Mouse (Mus musculus): Measurements from ENCODE around the gene Dclk1. TPM values are rescaled to one million over a fixed set of nuclear protein-coding genes. Genes with fewer than 3 reads are reported as not detected.

The Dclk1 gene
- total RNA-seq, 1 experiment from 2014 or later = not detected

DNA sequence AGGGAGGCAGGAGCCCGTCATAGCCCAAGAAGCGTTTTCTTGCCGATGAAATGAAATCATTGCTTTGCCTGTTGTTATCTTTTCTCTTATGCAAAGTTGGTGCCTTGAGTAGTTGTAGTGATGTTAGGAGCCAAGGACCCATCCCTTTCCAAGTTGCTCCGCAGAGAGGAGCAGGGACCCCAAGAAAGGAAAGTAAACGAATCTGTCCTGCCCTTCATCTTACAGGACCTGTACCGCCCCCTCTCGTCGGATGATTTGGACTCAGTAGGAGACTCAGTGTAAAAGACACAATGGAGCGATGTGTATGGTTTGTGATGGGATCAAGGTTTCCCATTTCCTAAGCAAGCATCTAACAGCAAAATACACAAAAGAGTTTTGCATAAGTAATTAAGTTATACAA is 224.2 kb downstream of the Dclk1 start:
- no peak for ATAC-seq (replicated peaks; ENCODE audit: insufficient number of reproducible peaks, low FRiP score, low TSS enrichment, poor library complexity, severe bottlenecking)

DNA sequence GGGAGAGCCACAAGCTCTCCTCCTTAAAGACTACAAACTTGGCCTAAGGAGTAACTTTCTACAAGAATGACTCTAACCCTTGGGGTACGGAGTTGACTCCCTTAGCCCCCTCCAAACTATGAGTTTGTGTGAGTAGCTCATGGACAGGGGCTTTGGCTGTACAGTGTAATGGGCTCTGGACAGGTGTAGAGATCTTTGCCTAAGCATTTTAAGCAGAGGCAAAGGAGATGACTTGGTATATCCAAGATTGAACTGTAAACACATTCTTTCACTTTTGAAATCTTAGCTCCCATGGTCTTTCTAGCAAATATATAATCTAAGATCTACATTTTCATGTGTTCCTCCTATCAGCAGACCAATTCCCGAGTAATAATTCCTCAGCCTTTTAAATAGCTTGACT is 229.9 kb downstream of the Dclk1 start, which contains the start of gene Gm21954:
Gm21954 (minus strand) TSS at position 101 of the 400 bp plus-strand sequence.
- no peak for ATAC-seq (replicated peaks; ENCODE audit: insufficient number of reproducible peaks, low FRiP score, low TSS enrichment, poor library complexity, severe bottlenecking)

DNA sequence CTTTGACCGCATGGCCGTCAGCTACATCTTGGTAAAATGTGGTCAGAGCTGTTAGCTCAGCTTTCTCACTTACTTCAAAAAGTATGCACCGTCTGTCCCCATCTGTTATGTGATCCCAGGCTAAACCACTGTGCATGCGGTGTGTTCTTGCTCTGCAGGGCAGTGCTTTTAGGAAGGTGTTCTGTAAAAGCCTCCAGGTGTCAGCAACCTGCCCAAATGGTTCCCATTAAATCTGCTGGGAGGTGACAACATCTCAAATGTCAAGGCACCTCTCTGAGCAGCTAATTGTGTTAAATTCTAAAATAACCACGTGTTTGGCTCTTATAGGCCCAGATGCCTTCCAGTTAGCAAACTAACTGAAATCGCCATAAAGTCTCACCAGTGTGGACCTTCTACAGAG is 231.0 kb downstream of the Dclk1 start:
- ATAC-seq (replicated peaks; ENCODE audit: insufficient number of reproducible peaks, low FRiP score, low TSS enrichment, poor library complexity, severe bottlenecking) = no peak

DNA sequence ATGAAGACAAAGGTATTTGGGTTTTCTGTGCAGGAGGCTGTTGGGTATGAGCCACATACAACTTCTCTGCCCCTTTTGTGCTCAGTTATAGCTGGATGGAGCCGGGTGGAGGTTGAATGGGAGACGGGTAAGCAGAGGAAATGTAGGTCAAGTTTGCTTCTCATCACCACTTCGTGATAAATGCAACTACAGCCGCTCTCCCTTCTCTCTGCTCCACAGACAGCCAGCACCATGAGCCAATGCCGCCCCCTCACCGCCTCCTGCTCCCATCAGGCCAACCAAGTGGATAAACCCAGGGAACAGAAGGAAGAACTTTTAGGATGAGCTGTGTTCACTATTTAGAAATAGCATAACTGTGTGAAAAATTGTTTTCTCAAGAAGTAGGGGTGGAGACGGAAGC is 234.5 kb downstream of the Dclk1 start:
- no peak for ATAC-seq (replicated peaks; ENCODE audit: insufficient number of reproducible peaks, low FRiP score, low TSS enrichment, poor library complexity, severe bottlenecking)

DNA sequence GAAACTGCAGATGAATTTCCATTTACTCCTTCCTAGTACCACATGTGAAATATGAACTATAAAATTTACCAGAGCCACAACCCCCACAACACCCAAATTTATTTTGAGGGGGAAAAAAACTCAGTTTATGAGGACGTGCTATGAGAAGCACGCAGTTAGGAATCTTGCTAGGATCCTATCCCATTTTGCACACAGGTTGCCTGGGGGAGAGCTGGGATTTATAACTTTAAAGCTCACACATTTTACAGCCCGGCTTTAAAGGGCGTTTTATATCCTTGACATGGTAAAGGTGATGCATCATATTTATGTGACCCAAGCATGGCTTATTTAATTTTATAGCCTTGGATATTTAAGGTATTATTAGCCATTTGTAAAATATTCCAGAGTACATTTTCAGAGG is 237.1 kb downstream of the Dclk1 start:
- ATAC-seq (replicated peaks; ENCODE audit: insufficient number of reproducible peaks, low FRiP score, low TSS enrichment, poor library complexity, severe bottlenecking) = no peak

DNA sequence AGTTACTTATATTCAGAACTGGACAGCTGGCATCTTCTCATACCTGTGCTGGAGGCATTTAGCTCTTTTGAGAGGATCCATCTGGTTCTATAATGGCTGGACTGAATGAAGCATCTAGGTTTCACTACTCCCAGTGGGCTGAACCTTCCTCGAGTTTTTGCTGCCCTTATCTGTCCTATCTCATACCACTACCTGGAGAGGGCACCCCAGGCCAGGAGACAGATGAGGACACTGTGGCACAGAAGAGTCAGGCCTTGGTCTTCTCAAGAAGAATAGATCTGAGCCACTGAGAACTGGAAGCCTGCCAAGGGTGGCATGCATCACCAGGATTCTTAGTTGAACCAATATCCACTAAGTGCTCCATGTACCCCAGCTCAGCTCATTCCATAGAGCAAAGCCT is 239.0 kb downstream of the Dclk1 start:
- ATAC-seq (replicated peaks; ENCODE audit: insufficient number of reproducible peaks, low FRiP score, low TSS enrichment, poor library complexity, severe bottlenecking) = no peak

DNA sequence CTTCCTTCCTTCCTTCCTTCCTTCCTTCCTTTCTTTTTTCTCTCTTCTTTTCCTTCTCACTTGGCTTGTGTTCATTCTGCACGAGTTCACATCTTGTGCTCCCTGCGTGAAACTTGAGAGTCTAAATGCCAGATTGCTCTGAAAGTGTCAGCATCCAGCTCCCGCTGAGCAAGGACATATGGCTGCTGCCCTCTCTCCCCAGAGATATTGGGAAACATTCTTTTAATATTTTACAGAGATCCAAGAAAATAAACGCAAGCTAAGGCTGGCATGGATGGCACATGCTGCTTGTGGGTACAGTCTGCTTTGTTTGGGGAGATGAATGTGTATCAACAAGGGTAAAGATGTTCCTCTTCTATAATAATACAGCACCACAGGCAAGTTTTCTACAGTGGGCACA is 241.2 kb downstream of the Dclk1 start:
- ATAC-seq (replicated peaks; ENCODE audit: insufficient number of reproducible peaks, low FRiP score, low TSS enrichment, poor library complexity, severe bottlenecking) = no peak

DNA sequence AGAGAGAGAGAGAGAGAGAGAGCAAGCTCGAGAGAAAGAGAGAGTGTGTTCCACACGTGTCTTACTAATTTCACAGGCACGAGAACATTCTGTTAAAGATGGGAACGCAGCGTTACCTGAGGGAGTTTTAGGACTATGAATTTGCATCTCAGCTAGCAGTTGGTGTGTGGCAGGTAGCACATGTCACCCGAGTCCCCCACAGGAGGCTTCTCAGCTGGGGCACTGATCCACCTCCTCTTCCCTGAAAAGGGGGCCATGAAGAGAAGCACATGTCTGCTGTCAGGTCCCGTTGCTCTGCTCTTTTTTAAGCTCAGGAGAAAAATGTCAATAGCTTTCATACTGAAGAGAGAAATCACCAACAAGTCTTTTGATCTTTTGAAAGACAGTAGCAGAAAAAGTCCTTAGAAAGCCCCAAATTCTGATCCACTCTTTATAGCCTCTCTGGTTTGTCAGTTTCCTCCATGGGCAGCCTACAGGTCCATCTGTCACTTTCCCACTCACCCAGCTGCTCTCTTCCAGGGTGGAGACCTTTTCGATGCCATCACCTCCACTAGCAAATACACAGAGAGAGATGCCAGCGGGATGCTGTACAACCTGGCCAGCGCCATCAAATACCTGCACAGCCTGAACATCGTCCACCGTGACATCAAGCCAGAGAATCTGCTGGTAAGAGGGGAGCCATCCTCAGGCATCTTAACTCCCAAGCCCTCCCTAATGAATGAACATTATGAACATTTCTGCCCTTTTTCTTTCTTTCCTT is 247.2 kb downstream of the Dclk1 start:
- ATAC-seq (replicated peaks; ENCODE audit: insufficient number of reproducible peaks, low FRiP score, low TSS enrichment, poor library complexity, severe bottlenecking) = no peak

DNA sequence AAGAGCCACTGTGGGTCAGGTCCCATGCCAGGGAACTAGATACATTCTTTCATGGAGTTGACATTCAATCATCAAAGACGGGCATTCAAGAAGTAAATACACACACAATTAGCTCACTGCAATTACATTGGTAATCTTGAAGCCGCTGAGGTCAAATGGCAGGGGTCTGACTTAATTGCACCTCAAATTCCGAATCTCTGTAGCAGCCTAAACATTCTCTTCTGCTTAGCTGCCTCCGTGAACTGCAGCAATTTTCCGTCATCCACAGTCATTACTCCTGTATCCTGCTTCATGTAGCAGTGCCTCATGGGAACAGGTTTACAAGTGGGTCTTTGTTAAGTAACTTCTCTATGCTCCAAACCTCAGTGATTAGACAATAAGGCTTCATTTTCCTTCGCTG is 249.9 kb downstream of the Dclk1 start:
- no peak for ATAC-seq (replicated peaks; ENCODE audit: insufficient number of reproducible peaks, low FRiP score, low TSS enrichment, poor library complexity, severe bottlenecking)

DNA sequence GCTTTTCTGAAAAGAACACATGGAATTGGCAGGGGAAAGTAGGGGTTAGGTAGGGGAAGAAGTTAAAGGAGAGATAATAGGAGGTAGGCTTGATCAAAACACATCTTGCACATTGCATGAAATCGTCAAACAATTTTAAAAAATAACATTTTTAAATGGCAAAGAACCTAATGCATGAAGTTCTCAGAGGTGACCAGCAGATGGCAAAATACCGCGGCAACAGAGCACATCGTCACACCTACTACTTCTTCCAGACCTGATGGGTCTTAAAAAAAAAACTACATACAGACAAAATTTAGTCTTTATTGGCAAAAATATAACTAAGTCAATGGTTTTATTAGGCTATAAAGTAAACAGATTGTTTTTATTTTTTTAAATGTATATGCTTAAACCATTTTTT is 252.2 kb downstream of the Dclk1 start:
- ATAC-seq (replicated peaks; ENCODE audit: insufficient number of reproducible peaks, low FRiP score, low TSS enrichment, poor library complexity, severe bottlenecking) = no peak

DNA sequence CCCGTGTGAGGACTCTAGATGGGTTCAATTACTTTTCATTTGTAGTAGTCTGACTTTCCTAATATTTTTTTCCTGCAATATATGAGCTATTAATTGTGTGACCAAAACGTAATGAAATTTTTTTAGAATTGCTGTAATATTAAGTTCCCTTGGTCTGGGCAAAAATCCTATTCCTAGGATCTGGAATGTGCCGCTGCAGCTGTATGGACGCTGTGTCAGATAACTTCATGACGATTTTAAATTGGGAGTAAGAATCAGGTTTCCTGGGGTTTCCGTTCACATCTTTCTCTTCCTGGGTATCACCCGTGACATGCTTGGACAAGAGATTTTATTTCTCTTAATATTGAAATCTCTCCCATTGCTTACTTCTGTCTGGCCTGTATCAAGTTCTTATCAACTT is 253.1 kb downstream of the Dclk1 start:
- ATAC-seq (replicated peaks; ENCODE audit: insufficient number of reproducible peaks, low FRiP score, low TSS enrichment, poor library complexity, severe bottlenecking) = no peak

DNA sequence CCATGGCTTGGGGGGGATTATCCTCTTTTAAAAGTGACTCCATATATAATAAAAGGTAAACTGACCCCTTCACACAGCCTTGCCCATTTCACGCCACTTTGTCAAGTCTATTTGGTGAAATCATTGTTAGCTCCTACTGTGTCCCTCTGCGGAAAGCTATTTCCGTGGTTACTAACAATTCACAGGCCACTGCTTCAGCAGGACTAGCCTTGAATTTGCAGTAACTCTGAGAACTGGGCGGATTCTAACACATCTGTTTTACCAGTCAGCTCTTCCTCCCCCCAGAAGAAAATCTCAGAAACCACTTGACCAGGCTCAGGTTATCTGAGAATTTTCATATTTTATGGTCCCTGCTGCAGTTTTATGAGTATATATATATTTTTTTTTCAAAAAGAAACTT is 253.7 kb downstream of the Dclk1 start:
- ATAC-seq (replicated peaks; ENCODE audit: insufficient number of reproducible peaks, low FRiP score, low TSS enrichment, poor library complexity, severe bottlenecking) = no peak

DNA sequence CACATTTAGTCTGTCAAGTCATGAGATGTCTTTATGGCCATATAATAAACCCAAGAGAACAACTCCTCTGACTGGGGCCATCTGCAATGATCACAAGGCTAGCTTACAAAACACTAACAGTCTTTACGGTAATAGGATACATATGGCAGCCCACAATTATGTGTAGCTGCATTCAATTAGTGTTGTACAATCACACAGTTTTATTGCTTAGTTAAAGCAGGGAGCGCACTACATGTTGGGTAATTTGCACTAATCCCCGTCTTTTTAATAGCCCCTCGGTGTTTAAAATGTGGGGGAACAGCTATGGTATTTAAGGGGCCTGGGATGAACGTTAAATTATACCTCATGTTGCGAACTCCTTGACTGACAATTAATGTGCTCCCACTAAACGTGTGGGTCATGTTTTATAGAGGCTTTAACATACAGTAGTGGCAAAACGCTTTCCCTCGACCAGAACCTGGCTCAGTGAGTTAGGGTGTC is 254.3 kb downstream of the Dclk1 start:
- no peak for ATAC-seq (replicated peaks; ENCODE audit: insufficient number of reproducible peaks, low FRiP score, low TSS enrichment, poor library complexity, severe bottlenecking)

DNA sequence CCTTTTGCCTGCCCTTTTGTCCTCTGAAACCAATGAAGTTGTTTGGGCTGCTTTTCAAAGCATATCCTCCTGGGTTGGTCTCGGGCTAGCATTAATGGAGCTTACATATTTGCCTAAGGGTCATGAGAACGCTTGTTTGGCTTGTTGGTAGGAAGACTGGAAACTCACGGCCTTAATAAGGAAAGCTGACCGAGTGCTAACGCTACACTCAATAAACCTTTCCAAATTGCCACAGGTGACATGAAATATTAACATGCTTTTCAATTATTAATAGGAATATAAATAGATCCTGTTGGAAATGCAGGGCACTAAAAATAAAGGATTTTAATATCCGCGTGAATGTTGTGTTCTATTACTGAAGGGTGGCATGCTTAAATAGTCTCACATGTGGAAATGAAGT is 257.1 kb downstream of the Dclk1 start:
- no peak for ATAC-seq (replicated peaks; ENCODE audit: insufficient number of reproducible peaks, low FRiP score, low TSS enrichment, poor library complexity, severe bottlenecking)

DNA sequence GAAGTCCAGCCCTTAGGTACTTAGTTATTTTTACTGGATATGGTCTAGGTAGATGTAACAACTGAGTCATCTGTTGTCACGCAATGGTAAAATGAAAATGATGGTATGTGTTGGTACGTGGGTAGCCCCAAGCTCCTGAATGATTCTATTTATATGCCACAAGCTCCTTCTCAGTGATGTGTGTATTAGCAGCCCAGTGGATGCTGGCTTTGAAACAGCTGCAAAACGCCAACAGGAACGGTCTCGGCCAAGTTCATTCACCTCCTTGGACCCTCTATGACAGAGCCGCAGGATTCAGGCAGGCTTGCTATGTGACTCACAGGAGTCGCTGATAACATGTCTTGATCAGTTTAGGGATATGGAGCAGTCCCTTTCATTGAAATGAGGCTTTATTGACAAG is 268.0 kb downstream of the Dclk1 start:
- no peak for ATAC-seq (replicated peaks; ENCODE audit: insufficient number of reproducible peaks, low FRiP score, low TSS enrichment, poor library complexity, severe bottlenecking)

DNA sequence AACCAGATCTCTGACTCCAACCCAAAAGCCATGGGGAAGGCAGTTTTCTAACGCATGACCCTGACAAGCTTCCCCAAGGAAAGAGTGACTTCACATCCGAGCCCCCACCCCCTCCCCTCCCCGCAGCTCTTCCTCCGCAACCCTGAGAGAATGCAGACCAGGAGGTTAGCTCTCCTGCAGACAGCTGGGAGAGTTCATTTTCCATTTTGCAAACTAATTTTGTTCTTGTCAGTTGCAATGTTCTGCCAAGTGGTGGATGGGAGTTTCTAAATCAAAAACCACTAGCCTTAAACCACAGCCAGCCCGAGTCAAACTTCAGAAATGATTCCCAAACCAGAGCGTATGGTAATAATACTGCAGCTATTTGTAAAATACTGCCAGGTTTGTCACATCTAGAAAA is 269.5 kb downstream of the Dclk1 start:
- ATAC-seq (replicated peaks; ENCODE audit: insufficient number of reproducible peaks, low FRiP score, low TSS enrichment, poor library complexity, severe bottlenecking) = no peak

DNA sequence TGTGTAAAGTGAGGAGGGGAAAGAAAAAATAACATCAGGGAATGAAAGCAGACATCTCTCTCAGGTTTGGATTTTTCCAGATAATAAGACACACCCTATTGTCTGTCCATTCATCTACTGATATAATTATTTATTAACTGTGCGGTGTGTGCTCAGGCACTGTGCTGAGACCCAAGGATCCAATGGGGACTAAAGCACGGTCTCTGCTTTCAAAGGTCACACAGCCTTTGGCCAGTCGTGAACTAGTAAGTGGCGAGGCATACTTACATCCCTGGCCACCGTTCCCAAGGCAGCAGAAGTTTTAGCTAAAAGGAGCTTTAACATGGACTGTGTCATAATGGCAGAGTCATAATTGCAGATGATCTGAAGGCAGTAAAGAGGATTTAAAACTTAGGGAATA is 273.8 kb downstream of the Dclk1 start:
- ATAC-seq (replicated peaks; ENCODE audit: insufficient number of reproducible peaks, low FRiP score, low TSS enrichment, poor library complexity, severe bottlenecking) = no peak

DNA sequence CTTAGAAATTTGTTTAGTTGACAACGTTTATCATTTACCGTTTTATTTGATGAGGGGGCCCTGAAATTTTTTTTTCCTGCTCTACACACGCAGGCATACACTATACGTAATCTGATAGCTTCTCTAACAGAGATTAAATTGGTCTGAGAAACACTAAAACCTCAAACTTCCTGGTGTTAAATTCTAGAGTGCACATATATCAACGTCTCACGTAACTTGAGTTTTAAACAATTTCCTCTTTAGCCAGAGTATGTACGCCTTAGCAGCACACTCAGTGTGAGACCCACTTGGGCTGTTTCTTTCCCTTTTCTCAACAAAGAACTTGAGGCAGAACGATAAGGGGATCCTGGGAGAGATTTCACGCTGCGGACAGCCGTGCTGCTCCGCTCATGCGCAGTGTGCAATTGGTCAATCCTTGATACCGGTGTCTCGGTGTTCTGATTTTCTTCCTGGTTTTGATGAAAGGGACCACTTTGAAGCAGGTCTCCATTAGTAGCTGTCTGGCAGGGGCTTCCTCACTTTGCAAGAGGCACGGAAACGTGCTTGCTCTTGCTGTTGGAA is 275.4 kb downstream of the Dclk1 start:
- ATAC-seq (replicated peaks; ENCODE audit: insufficient number of reproducible peaks, low FRiP score, low TSS enrichment, poor library complexity, severe bottlenecking) = no peak

DNA sequence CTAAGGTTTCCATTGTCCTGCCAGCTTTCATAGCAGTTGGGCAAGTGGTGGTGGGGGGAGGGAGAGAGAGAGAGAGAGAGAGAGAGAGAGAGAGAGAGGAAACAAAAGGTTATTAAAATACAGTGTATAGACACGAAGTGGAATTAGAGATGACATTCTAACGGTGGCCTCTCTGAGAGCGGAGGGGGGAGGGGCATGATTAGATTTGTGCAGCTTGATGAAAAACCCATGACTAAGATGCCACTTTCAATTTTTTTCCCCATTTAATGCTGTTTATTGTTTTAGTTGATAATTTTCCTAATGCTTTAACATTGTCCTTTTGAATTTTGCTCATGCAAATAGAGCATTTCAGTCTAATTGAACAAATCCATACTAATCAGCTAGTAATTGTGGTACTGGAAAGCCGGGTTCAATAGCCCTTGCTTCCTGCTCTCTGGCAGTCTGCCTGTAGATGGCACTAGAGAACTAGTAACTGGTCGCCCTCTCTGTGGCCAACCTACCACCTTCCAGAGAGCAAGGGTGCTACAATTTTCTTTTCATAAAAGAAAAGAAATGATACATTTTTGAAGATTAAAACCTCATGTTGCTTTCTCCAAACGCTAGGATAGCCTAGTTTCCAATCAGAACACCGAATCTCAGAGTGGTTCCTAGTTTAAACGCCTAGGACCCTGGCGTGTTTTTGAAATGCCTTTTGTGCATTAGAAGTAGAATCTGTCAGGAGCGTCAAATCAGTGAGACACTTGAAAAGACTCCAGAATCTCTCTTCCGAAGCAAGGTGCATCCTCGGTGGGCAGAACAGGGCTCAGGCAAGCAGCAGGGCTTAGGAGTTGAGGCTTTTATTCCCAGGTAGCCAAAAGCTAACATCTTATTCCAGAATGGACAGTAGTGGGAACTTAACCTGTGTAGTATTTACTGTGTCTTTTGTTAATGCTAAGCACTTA is 278.3 kb downstream of the Dclk1 start:
- ATAC-seq (replicated peaks; ENCODE audit: insufficient number of reproducible peaks, low FRiP score, low TSS enrichment, poor library complexity, severe bottlenecking) = 0 out of 2 replicates have a peak, but pooled peaks have one; percentile 54
